Mouse (Mus musculus) forelimb bud, embryonic 11.5 days (tissue): Measurements from ENCODE around the gene Sema3f.

Source experiments
- DNase-seq: peaks from one replicate; pipeline ENCODE4 v3.0.0-alpha.2; 2012; ENCODE audit warnings: low read depth, low spot score

Gene Sema3f

GRCm38 (mm10) chr9:107715632-107716031, 5.4 kb upstream of the Sema3f start:
- DNase-seq = no peak

DNA sequence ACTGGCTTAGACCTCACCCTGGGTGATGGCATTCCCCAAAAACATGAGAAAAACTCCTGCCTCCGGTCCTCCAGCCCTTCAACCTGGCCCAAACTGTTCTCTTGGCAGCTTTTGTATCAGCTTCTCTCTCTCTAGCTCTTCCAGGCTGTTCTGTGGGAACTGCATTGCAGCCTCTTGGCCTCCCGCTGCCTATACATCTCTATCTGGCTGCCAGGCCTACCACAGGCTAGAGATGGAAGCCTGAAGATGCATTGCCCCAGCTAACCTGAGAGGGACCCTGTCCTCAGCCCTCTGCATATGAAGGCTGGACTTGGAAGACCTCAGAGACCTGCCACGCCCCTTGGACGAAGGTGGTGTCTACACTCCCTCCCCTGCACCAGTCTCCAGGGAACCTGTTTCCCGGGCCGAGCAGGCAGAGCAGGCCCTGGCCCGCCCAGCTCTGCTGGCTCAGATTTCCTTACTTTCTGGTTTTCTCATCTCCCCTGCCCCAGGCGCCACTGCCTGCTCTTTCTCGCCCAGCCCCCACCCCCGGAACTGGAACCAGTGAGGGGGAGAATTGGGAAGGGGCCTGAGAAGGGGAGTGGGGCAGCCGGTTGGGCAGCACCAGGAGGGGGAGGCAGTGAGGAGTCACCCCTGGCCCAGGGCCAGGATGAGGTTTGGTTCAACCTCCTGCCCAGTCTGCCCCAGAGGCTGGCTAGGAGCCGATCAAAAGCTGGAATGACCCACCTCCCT, 4.1 kb upstream of the Sema3f start:
- DNase-seq = peak; percentile 79

GRCm38 (mm10) chr9:107709096-107709696, 1.1 kb downstream of the Sema3f start:
- no peak for DNase-seq

DNA sequence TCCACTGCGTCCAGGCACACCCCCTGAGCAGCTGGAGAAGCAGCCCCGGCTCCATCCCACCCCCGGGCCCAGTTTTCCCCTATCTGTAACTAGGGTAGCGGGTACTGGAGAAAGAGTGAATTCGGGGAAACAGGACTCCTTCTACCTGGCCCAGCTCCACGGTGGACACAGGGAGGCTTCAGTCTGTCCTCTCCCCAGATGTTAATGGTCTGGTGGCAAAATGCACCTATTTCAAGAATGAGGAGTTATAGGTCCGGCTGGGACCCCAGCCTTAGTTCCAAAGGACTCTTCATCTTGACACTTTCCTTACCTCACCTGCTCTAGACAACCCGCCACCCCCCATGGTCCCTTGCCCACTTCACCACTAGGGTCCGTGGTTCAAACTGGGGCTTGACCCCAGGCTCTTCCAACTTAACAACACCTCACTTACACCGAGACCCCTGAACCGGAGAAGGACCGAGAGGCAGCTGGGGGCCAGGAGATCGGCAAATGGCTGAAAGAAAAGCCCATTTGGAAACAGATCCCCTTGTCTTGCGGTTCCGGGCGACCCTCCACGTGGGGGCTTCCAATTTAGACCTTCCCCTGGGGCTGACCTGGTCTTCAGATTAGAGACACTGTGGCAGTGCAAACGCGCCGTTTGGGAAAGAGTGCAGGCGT, 1.7 kb downstream of the Sema3f start:
- no peak for DNase-seq

DNA sequence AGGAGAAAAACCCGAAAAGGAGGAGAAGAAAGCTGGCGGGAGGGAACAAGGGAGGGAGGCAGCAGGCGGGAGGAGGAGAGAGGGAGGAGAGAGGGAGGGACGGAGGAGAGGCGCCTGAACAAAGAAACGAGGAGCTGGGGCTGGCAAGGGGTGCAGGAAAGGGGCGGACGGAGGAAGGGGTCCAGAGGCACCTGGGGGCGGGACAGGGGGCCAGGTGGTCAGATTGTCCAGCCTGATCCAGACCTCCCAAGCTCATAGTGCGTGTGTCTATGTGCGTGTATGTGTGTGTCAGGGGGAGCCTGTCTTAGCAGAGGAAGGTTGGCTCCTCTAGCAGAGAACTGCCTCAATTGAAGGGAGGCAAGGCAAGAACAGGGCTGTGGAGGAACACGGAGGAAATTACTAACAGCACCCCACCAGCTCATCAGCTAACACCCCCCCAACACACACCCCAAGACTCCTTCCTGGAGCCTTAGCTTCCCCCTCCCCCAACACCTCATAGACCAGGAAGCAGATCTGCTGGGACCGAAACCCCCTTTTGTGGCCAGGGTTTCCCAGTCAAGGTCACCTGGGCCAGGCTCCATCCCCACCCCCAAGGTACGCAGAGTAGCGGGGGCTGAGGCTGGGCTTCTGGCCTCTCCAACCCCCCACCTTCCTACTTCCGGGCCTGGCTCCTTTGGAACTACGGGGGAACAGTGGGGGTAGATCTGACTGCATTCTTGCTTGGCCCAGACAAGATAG, 2.4 kb downstream of the Sema3f start:
- DNase-seq = no peak

DNA sequence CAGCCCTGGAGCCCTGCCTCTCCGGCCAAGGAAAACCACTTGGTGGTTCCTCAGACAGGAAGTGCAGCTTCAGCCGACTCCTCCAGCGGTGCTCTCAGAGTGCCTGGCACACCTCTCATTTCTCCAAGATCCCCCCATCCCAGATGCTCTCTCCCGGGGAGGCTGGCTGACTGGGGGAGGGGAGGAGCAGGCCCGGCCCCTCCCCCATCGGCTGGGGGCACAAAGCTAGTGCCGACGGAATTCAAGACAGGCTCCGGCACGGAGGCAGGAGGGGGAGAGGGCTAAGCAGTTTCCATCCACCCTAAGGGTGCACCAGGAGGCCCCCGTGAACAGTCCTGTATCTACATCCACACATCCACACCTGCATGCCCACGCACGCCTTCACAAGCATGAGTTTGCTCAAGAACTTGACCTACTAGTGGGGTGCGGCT, 3.5 kb downstream of the Sema3f start:
- peak; percentile 68 for DNase-seq

DNA sequence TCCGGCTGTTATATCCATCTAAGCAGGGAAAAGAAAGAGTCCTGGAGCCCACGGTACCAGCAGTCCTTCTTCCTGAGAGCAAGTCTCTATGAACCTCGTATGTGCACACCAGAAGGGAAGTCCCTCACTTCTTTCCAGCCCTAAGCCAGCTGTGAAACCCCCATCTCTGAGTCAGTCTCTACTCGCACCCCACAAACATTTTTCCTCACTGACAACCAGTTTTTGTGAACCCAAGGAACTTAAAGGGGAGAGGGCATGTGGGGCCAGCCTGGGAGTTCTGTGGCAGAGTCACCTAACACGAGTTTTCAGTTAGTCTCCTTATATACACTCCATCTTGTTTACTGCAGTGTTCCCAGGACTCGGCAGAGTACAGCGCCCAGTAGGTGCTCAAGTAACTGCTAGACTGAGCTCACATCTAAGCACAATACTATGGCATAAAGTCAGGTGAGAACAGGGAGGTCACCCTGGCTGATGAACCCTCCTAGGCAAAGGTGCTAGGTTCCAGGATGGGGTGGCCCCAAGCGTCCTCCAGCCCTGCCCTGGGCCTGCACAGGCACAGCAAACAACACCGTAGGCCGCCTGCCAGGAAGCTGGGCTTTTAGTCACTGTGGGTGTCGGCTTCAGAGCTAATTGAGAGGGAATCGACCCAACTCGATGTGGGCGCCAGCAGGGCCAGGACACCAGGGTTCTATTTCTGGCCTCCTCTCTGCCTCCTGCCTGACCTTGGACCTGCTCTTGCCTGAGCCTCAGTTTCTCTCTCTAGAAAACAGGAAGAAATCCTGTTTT, 6.7 kb downstream of the Sema3f start:
- DNase-seq = no peak

GRCm38 (mm10) chr9:107702606-107703185, 7.6 kb downstream of the Sema3f start:
- no peak for DNase-seq

DNA sequence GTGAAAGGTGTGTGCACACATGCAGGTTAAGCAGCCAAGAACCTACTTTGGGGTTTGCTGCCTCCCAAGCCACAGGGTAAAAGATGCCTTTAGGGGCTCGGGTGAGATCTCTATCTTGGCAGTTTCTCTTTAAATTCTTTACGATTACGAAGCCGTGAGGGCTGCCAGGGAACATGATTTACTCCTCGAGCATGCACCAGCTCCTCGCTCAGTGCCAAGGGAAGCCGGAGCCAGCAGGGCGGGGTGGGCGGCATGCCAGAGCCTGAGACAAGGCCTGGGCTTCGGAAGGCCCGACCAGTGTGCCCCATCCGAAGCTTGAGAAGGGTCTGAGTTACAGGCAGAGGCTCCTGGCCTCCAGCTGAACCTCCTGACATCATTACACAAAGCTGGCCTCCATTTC, 8.7 kb downstream of the Sema3f start:
- no peak for DNase-seq

- DNase-seq = no peak
Observed at GRCm38 (mm10) chr9:107700114-107700571, 10.1 kb downstream of the Sema3f start.

GRCm38 (mm10) chr9:107699376-107699980, 10.8 kb downstream of the Sema3f start:
- DNase-seq = no peak

DNA sequence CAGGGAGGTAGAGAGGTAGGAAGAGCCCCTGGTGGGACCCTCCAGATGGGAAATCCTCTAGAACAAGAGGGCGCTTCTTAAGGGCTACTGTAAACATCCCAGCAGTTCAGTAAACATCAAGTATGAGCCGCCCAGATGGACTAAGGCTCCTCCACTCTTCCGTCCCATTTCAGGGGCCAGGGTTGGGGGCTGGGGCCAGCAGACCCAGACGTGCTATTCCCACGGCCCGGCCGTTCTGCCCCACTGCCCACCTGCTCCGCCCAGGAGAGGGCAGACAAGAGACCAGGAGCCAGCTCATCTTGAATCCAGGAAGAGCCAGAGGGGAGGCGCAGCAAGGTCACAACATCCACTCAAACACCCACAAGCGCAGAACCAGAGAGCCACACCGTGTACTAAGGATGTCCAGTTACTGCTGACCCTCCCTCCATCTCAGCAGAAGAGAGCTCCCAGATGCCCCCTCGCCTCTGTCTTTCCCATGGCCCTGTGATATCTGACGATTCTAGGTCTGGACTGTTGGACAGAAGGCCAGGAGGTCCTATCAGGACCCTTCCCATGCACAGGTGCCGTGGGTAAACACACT, 11.6 kb downstream of the Sema3f start:
- DNase-seq = no peak

DNA sequence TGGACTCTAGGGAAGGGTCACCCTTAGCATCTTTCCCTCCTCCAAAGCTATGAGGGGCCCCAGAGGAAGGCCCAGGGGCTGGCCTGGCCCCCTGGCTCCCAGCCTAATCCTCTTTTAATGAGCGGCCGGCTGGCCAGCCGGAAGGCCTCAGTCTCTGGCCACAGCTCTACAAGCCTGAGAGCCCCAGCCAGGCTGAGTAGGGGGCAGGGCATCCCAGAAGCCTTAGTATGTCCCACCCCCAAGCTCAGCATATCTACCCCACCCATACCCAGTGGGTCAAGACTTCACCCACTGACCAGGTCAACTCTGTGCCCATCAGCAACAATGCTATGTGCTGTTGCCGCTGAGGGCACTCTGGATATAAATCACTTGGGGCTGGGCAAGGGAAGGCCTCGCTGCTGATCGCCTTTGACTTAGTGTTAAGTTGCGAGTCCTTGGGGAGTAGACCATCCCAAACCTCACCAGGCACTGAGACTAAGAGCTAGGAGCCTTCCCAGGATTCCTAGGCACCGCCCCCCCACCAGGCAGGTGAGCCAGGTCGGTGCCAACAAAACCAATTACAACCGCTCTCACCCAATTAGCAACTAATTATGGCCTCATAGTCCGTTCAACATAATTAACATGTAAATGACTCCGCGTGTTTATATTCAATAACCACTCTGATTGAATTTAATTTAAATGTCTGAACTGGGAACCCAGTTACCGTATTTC, 12.3 kb downstream of the Sema3f start:
- DNase-seq = no peak

- DNase-seq = no peak
Observed at GRCm38 (mm10) chr9:107696845-107697610, 13.2 kb downstream of the Sema3f start.

DNA sequence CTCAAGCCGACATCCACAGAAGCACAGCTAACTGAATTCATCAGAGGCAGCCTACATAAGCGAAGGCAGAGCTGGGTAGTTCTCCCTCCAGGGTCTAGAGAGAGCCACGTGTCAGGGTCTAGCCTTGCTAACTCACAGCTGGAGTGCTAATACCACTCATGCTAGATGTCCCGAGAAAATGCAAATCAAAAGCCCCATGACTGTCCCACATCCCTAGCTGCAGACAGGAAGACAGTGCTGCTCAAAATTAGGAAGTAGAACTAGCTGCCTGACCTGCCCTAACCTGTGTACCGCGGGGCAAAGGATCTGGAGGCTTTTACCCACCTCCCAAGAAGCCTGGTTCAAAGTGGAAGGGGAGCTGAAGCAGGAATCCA, 14.2 kb downstream of the Sema3f start:
- DNase-seq = no peak

- DNase-seq = no peak
Observed at GRCm38 (mm10) chr9:107695441-107696105, 14.7 kb downstream of the Sema3f start.

DNA sequence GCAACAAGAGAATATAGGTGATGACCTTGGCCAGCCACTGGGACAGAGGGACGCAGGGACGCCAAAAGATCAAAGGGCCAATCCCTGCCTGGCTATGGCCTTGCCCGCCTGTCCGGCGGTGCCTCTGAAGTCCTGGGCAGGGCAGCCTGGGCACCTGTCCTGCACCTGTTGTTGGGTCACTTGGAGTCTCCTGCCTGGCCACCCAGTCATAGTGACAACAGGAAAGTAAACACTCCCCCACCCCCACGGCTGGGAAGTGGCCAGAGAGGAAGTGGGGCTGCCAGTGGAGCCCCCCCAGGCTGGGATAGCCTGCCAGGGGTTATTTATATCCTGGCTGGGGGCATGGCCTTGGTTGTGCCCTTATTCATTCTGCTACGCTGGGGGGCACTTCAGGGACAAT, 15.6 kb downstream of the Sema3f start:
- DNase-seq = no peak

DNA sequence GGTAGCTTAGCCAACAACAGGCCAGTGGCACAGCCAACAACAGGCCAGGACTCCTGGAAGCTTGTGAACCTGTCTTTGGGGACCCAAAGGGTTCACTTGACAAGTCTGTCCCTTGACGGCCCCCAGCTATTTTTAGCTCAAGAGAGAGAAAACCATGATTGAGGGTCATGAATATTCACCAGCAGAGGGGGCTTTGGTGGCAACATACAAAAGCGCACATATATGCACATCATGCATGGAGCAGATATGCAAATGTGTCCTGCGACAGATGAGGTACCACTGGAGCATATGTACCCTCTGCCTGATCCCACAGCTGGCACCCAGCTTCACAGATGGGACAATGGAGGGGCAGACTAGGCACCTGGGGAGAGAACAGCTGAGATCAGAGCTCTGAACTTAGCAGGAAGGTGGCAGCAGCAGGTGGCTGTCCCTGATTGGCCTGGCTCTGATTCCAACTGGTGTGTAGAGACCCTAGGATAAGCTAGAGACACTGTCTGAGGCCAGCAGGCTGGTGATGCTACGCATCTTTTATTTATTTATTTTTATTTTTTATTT, 16.8 kb downstream of the Sema3f start:
- DNase-seq = no peak
